In genomic region chr9:56889817-56890216, GRCm38 (mm10) we compare ENCODE assay signal across 9 mouse cellular contexts. TPM values are rescaled to one million over a fixed set of nuclear protein-coding genes. Genes with fewer than 3 reads are reported as not detected.
DNase-seq lines count a peak whose midpoint lies in the region; ATAC-seq and TF ChIP-seq lines count a peak whose summit lies in the region.
"Had no signal": no experiment of that assay in that cellular context is flagged by ENCODE, and none has a peak within 500 bp of the region (broad histone marks: within the 10 kb centered on the region; RNA-seq: fewer than 3 reads in every experiment).

No protein-coding gene starts in this region.

- intact Hi-C loops in heart, postnatal 10 days (cut with DNase I), result loop anchor here (1.0 to 5.0 kb wide), 4 partner anchors 47 to 332 kb away; partner anchors contain the start of gene Snupn

- H3K4me3 ChIP-seq in E14TG2a.4 (replicated peaks; ENCODE audit: low read length), result peak overlapping the region; percentile 74
- no peak overlapping the region for H3K4me3 ChIP-seq in embryonic fibroblast, embryonic 13.5 days (ENCODE audit: insufficient read depth, low read length)
- H3K4me3 ChIP-seq in liver, embryonic 14.5 days (ENCODE audit: insufficient read depth in 1 of 2, low read depth in 2 of 2, low read length in 2 of 2), result no peak overlapping the region
- no peak overlapping the region for H3K4me3 ChIP-seq in neural tube, embryonic 11.5 days (ENCODE audit: low read depth, low read length)
- H3K4me3 ChIP-seq: heart, embryonic 15.5 days had no signal

- H3K4me1 ChIP-seq in E14TG2a.4 (replicated peaks; ENCODE audit: low read depth, low read length), result peaks cover 48% of the 10 kb centered on the region
- H3K4me1 ChIP-seq in embryonic fibroblast, embryonic 13.5 days (ENCODE audit: control insufficient read depth, insufficient read depth, low read length), result no peaks in the 10 kb centered on the region
- no peaks in the 10 kb centered on the region for H3K4me1 ChIP-seq in liver, embryonic 14.5 days (replicated peaks; ENCODE audit: control insufficient read depth in 2 of 2, insufficient read depth in 2 of 2, low read length in 1 of 2)
- H3K4me1 ChIP-seq in neural tube, embryonic 11.5 days (ENCODE audit: control insufficient read depth, insufficient read depth, low read length), result 0 out of 2 replicates have a peak, but pooled peaks cover 2% of the 10 kb centered on the region

- no peak overlapping the region for H3K27ac ChIP-seq in embryonic fibroblast, embryonic 13.5 days (ENCODE audit: insufficient read depth, low read length)
- H3K27ac ChIP-seq in liver, embryonic 14.5 days, result no peak overlapping the region
- no peak overlapping the region for H3K27ac ChIP-seq in neural tube, embryonic 11.5 days (ENCODE audit: low read depth, low read length)
- H3K27ac ChIP-seq: heart, embryonic 15.5 days had no signal

- peaks cover 60% of the 10 kb centered on the region for H3K27me3 ChIP-seq in E14TG2a.4 (ENCODE audit: insufficient read depth, low read length)
- no peaks in the 10 kb centered on the region for H3K27me3 ChIP-seq in liver, embryonic 14.5 days (ENCODE audit: control insufficient read depth, insufficient read depth, low read length)
- 0 out of 2 replicates have a peak, but pooled peaks cover 3% of the 10 kb centered on the region for H3K27me3 ChIP-seq in neural tube, embryonic 11.5 days (ENCODE audit: control insufficient read depth, insufficient read depth, low read length)

- peak; percentile 68 for TF ChIP-seq CTCF in E14TG2a.4 (conservative IDR thresholded peaks at IDR 0.05; ENCODE audit: low read length)
- TF ChIP-seq CTCF in embryonic fibroblast, embryonic 13.5 days (IDR thresholded peaks at IDR 0.05; ENCODE audit: borderline replicate concordance, insufficient read depth, low read length), result peak; percentile 87
- peak; percentile 90 for TF ChIP-seq CTCF in liver, embryonic 14.5 days (IDR thresholded peaks at IDR 0.05; ENCODE audit: low read depth)

- no peaks in the 10 kb centered on the region for H3K9me3 ChIP-seq in E14TG2a.4 (ENCODE audit: low read length)
- no peaks in the 10 kb centered on the region for H3K9me3 ChIP-seq in liver, embryonic 14.5 days (ENCODE audit: control insufficient read depth, low read length)
- H3K9me3 ChIP-seq in neural tube, embryonic 11.5 days (ENCODE audit: control insufficient read depth, low read length), result no peaks in the 10 kb centered on the region
- H3K9me3 ChIP-seq: heart, embryonic 15.5 days had no signal

- peak overlapping the region; percentile 33 for H3K4me2 ChIP-seq in liver, embryonic 14.5 days (ENCODE audit: low read depth)
- peak overlapping the region; percentile 41 for H3K4me2 ChIP-seq in neural tube, embryonic 11.5 days (ENCODE audit: low read depth)
- H3K4me2 ChIP-seq: heart, embryonic 15.5 days had no signal

- no peak overlapping the region for H3K9ac ChIP-seq in liver, embryonic 14.5 days (replicated peaks)
- H3K9ac ChIP-seq in neural tube, embryonic 11.5 days (ENCODE audit: low read length), result no peak overlapping the region; the same call in 1 of the 2 replicates
- H3K9ac ChIP-seq: heart, embryonic 15.5 days had no signal

- WGBS in liver, embryonic 14.5 days (ENCODE audit: insufficient replicate concordance), result 5% methylated on average over 14 of the region's 14 CpGs
- 5% methylated on average over 14 of the region's 14 CpGs for WGBS in neural tube, embryonic 11.5 days

- peak; percentile 94 for DNase-seq in brain, adult 2 months (ENCODE audit: low read depth, low spot score)
- peak; percentile 86 to 90 for DNase-seq in heart, postnatal 10 days
- peak; percentile 72 to 83 for DNase-seq in kidney, postnatal 4 days
- peak; percentile 42 to 50 (median 45) for DNase-seq in liver, embryonic 14.5 days (ENCODE audit: low read depth in 3 of 3, low spot score in 3 of 3)
- DNase-seq in neural tube, embryonic 11.5 days (ENCODE audit: low spot score), result peak; percentile 68
- DNase-seq in testis, postnatal 10 days (ENCODE audit: low spot score), result peak; percentile 79

- H3K36me3 ChIP-seq in E14TG2a.4 (ENCODE audit: insufficient read depth, low read length), result no peaks in the 10 kb centered on the region
- no peaks in the 10 kb centered on the region for H3K36me3 ChIP-seq in liver, embryonic 14.5 days (replicated peaks; ENCODE audit: control insufficient read depth, insufficient read depth, low read depth)
- H3K36me3 ChIP-seq in neural tube, embryonic 11.5 days (ENCODE audit: control insufficient read depth, insufficient read depth, low read length), result no peaks in the 10 kb centered on the region; the same call in 1 of the 2 replicates

- no peak for TF ChIP-seq EP300 in liver, embryonic 14.5 days (IDR thresholded peaks at IDR 0.05; ENCODE audit: low read depth)

- no peak for TF ChIP-seq POLR2A in embryonic fibroblast, embryonic 13.5 days (IDR thresholded peaks at IDR 0.05; ENCODE audit: low read depth, low read length)

- 0 out of 2 replicates have a peak, but pooled peaks have one; percentile 21 for ATAC-seq in liver, embryonic 14.5 days (ENCODE audit: insufficient read depth)
- ATAC-seq in neural tube, embryonic 11.5 days (ENCODE audit: insufficient read depth, low FRiP score, low TSS enrichment), result peak; percentile 37; the same call in 1 of the 2 replicates

RNA-seq across cellular contexts. Expression of gene Cspg4, which starts 25.0 kb away (rescaled TPM):
- polyA plus RNA-seq in embryonic fibroblast, embryonic 13.5 days (2011; ENCODE audit: insufficient read length, low read depth, missing spikeins), result 48.4 and 76.1 TPM in 2 replicates
- total RNA-seq in heart, postnatal 10 days (2021), result 10 to 100 TPM; 42.6 to 43.4 TPM
- polyA plus RNA-seq in liver, embryonic 14.5 days (2012; rRNA removed), result 0.16 and 0.19 TPM in 2 replicates
- 0.08 and 0.32 TPM in 2 replicates for polyA plus RNA-seq in liver, embryonic 14.5 days (2014; fragmentation: Nextera tagmentation; extraction: Ambion mirVana)
- polyA plus RNA-seq in neural tube, embryonic 11.5 days (2014; fragmentation: Nextera tagmentation; extraction: Ambion mirVana), result 2.6 and 3.8 TPM in 2 replicates

RNA-seq across cellular contexts. Expression of gene Odf3l1, which starts 25.3 kb away (rescaled TPM):
- polyA plus RNA-seq in embryonic fibroblast, embryonic 13.5 days (2011; ENCODE audit: insufficient read length, low read depth, missing spikeins), result not detected in 2 replicates
- under 1 TPM in 1 of 2 experiments, not detected in 1; 0.32 TPM for total RNA-seq in heart, postnatal 10 days (2021)
- not detected in 2 replicates for polyA plus RNA-seq in liver, embryonic 14.5 days (2012; rRNA removed)
- not detected in 2 replicates for polyA plus RNA-seq in liver, embryonic 14.5 days (2014; fragmentation: Nextera tagmentation; extraction: Ambion mirVana)
- polyA plus RNA-seq in neural tube, embryonic 11.5 days (2014; fragmentation: Nextera tagmentation; extraction: Ambion mirVana), result not detected in 2 replicates

RNA-seq across cellular contexts. Expression of gene Snx33, which starts 38.4 kb away (rescaled TPM):
- 18.1 and 20.7 TPM in 2 replicates for polyA plus RNA-seq in embryonic fibroblast, embryonic 13.5 days (2011; ENCODE audit: insufficient read length, low read depth, missing spikeins)
- 10 to 100 TPM; 11.5 to 13.1 TPM for total RNA-seq in heart, postnatal 10 days (2021)
- 0.74 and 0.78 TPM in 2 replicates for polyA plus RNA-seq in liver, embryonic 14.5 days (2012; rRNA removed)
- 0.62 and 0.66 TPM in 2 replicates for polyA plus RNA-seq in liver, embryonic 14.5 days (2014; fragmentation: Nextera tagmentation; extraction: Ambion mirVana)
- 4.3 and 6.5 TPM in 2 replicates for polyA plus RNA-seq in neural tube, embryonic 11.5 days (2014; fragmentation: Nextera tagmentation; extraction: Ambion mirVana)

RNA-seq across cellular contexts. Expression of gene Imp3, which starts 47.5 kb away (rescaled TPM):
- 92.7 and 107 TPM in 2 replicates for polyA plus RNA-seq in embryonic fibroblast, embryonic 13.5 days (2011; ENCODE audit: insufficient read length, low read depth, missing spikeins)
- 10 to 100 TPM; 45.5 to 48.7 TPM for total RNA-seq in heart, postnatal 10 days (2021)
- polyA plus RNA-seq in liver, embryonic 14.5 days (2012; rRNA removed), result 69.2 and 93.9 TPM in 2 replicates
- 49.0 and 49.8 TPM in 2 replicates for polyA plus RNA-seq in liver, embryonic 14.5 days (2014; fragmentation: Nextera tagmentation; extraction: Ambion mirVana)
- polyA plus RNA-seq in neural tube, embryonic 11.5 days (2014; fragmentation: Nextera tagmentation; extraction: Ambion mirVana), result 60.2 and 67.4 TPM in 2 replicates

Comparison
In these comparisons a context has a peak if more than half of its experiments do, and no peak if none do; other contexts are left out.
1. RNA of gene Cspg4, which starts 25.0 kb away (polyA plus RNA-seq): 48.4 to 76.1 TPM in embryonic fibroblast, embryonic 13.5 days; 2.6 to 3.8 TPM in neural tube, embryonic 11.5 days and 0.08 to 0.32 TPM in liver, embryonic 14.5 days; every median in the first group is over 10 times any median in the second.
2. Peak in every context shown above with its lines, with median percentiles within 50 percentile points of each other: CTCF ChIP-seq and DNase-seq.